Mouse (Mus musculus): Measurements from ENCODE around the gene Necab2.

GRCm38 (mm10) chr8:119511722-119512121 is 65.2 kb downstream of the Necab2 start:
- no peak for TF ChIP-seq POLR2A (IDR thresholded peaks at IDR 0.05; ENCODE audit: control insufficient read depth, low read depth, low read length)
- no peak for TF ChIP-seq CTCF (IDR thresholded peaks at IDR 0.05; ENCODE audit: control insufficient read depth, insufficient read depth, insufficient replicate concordance, low read depth, low read length)
